8 mouse cellular contexts compared by ENCODE assay signal in the genomic region with DNA sequence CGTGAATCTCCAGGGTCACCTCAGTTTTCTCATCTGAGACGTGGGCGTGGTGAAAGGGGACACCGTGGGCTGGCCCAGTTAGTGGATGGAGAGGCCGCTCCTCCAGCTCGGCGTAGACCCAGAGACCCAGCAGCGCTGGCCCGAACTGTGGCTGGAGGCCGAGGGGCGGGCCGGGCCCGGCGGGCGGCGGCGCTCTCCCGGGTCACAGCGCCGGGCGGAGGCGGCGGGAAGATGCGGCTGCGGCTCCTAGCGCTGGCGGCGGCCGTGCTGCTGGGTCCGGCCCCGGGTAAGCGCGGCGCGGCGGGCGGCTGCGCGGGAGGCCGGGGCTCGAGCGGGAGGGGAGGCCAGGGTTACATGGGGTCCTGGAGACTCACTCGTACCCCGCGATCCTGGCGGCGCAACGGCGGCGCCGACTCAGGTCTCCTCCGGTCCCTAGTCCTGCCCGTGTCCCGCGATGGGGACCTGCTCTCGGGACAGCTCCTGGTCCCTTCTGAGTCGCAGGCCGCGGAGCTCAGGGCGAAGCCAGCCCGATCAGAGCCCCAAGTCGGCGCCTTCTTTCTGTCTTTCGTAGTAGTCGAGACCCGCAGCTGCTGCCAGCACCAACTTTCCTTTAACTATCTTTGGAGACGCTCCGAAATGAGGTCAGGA. TPM values are rescaled to one million over a fixed set of nuclear protein-coding genes. Genes with fewer than 3 reads are reported as not detected.
A peak's percentile ranks its signal among the peaks of the same experiment; 100 is the strongest.
DNase-seq lines count a peak whose midpoint lies in the region; ATAC-seq and TF ChIP-seq lines count a peak whose summit lies in the region.

Gene Vstm4, plus strand, starts transcription at position 76 of the 648 bp plus-strand sequence.

- DNase-seq in adrenal gland, postnatal 10 days = peak; percentile 83
- DNase-seq in embryo, embryonic 10 days (ENCODE audit: low spot score) = peak; percentile 68
- peak; percentile 84 for DNase-seq in gastrocnemius, postnatal 25 days
- peak; percentile 70 for DNase-seq in hindbrain, postnatal 0 days (ENCODE audit: low spot score)
- DNase-seq in left cerebral cortex, postnatal 36 days (ENCODE audit: low spot score in 2 of 2) = peak; percentile 23 to 42
- DNase-seq in midbrain, embryonic 11.5 days (ENCODE audit: low spot score, missing footprints) = peak; percentile 94
- no peak for DNase-seq in spleen, postnatal 4 days (ENCODE audit: low spot score in 2 of 2)

- peak within 1 kb of the TSS; percentile 60; the same call in 1 of the 2 replicates for H3K27ac ChIP-seq in hindbrain, postnatal 0 days
- H3K27ac ChIP-seq in midbrain, embryonic 11.5 days (ENCODE audit: low read depth, low read length) = no peak within 1 kb of the TSS
- H3K27ac ChIP-seq in stomach, embryonic 14.5 days (ENCODE audit: low read length) = peak within 1 kb of the TSS; percentile 61

- under 1% methylated on average over 60 of the region's 68 CpGs for WGBS in hindbrain, postnatal 0 days
- 1% methylated on average over 63 of the region's 68 CpGs for WGBS in midbrain, embryonic 11.5 days
- WGBS in stomach, embryonic 14.5 days = under 1% methylated on average over 62 of the region's 68 CpGs

- intact Hi-C loops in left cerebral cortex, postnatal 36 days (cut with DNase I) = no loop called here

- peak within 1 kb of the TSS; percentile 55 for H3K4me3 ChIP-seq in hindbrain, postnatal 0 days (ENCODE audit: low read length)
- H3K4me3 ChIP-seq in midbrain, embryonic 11.5 days (ENCODE audit: low read depth, low read length) = peak within 1 kb of the TSS; percentile 45
- H3K4me3 ChIP-seq in stomach, embryonic 14.5 days (ENCODE audit: low read depth, low read length) = peak within 1 kb of the TSS; percentile 43

- peak within 1 kb of the TSS; percentile 63 for H3K9ac ChIP-seq in hindbrain, postnatal 0 days (replicated peaks; ENCODE audit: low read length)
- peak within 1 kb of the TSS; percentile 83 for H3K9ac ChIP-seq in midbrain, embryonic 11.5 days (ENCODE audit: low read length)
- H3K9ac ChIP-seq in stomach, embryonic 14.5 days (replicated peaks; ENCODE audit: low read depth, low read length) = peak within 1 kb of the TSS; percentile 64

- H3K9me3 ChIP-seq in hindbrain, postnatal 0 days (ENCODE audit: low read length) = no peaks in the 10 kb centered on the region
- H3K9me3 ChIP-seq in midbrain, embryonic 11.5 days (ENCODE audit: control insufficient read depth, low read length) = no peaks in the 10 kb centered on the region
- no peaks in the 10 kb centered on the region for H3K9me3 ChIP-seq in stomach, embryonic 14.5 days (ENCODE audit: control insufficient read depth, low read depth, low read length)

- TF ChIP-seq CTCF in hindbrain, postnatal 0 days (IDR thresholded peaks at IDR 0.05; ENCODE audit: low read depth) = no peak

- peak within 1 kb of the TSS; percentile 93 for H3K4me2 ChIP-seq in hindbrain, postnatal 0 days (ENCODE audit: low read depth, low read length)
- peak within 1 kb of the TSS; percentile 72 for H3K4me2 ChIP-seq in midbrain, embryonic 11.5 days
- H3K4me2 ChIP-seq in stomach, embryonic 14.5 days (replicated peaks; ENCODE audit: low read depth, low read length) = peak within 1 kb of the TSS; percentile 59

- ATAC-seq in hindbrain, postnatal 0 days = peak; percentile 89
- peak; percentile 85 for ATAC-seq in midbrain, embryonic 11.5 days (ENCODE audit: low FRiP score)
- ATAC-seq in stomach, embryonic 14.5 days (ENCODE audit: insufficient number of reproducible peaks, insufficient read depth, low FRiP score, low read depth) = peak; percentile 86

- H3K27me3 ChIP-seq in hindbrain, postnatal 0 days (ENCODE audit: insufficient read depth, low read length) = 0 out of 2 replicates have a peak, but pooled peaks cover 3% of the 10 kb centered on the region
- H3K27me3 ChIP-seq in midbrain, embryonic 11.5 days (ENCODE audit: control insufficient read depth, insufficient read depth, low read length) = peaks cover 5% of the 10 kb centered on the region
- H3K27me3 ChIP-seq in stomach, embryonic 14.5 days (ENCODE audit: control insufficient read depth, insufficient read depth, low read length) = no peaks in the 10 kb centered on the region

- no peaks in the 10 kb centered on the region for H3K36me3 ChIP-seq in hindbrain, postnatal 0 days (ENCODE audit: insufficient read depth, low read length)
- no peaks in the 10 kb centered on the region for H3K36me3 ChIP-seq in midbrain, embryonic 11.5 days (ENCODE audit: control insufficient read depth, insufficient read depth, low read length)
- H3K36me3 ChIP-seq in stomach, embryonic 14.5 days (ENCODE audit: control insufficient read depth, insufficient read depth, low read length) = no peaks in the 10 kb centered on the region

- peaks cover 14% of the 10 kb centered on the region; the same call in 1 of the 2 replicates for H3K4me1 ChIP-seq in hindbrain, postnatal 0 days (ENCODE audit: insufficient read depth, low read length)
- H3K4me1 ChIP-seq in midbrain, embryonic 11.5 days (ENCODE audit: control insufficient read depth, insufficient read depth, low read length) = peaks cover 2% of the 10 kb centered on the region; the same call in 1 of the 2 replicates
- peaks cover 28% of the 10 kb centered on the region for H3K4me1 ChIP-seq in stomach, embryonic 14.5 days (ENCODE audit: control insufficient read depth, insufficient read depth, low read length)

RNA-seq across cellular contexts. Expression of gene Vstm4, which starts in this region (rescaled TPM):
- 10 to 100 TPM; 23.5 to 24.7 TPM for total RNA-seq in adrenal gland, postnatal 10 days (2021)
- total RNA-seq in gastrocnemius, postnatal 25 days (2021) = 1 to 10 TPM; 2.5 to 3.0 TPM
- total RNA-seq in hindbrain, postnatal 0 days (2014; rRNA removed) = 9.6 and 9.8 TPM in 2 replicates
- polyA plus RNA-seq in hindbrain, postnatal 0 days (2015; fragmentation: Nextera tagmentation; extraction: Ambion mirVana) = 14.8 and 14.9 TPM in 2 replicates
- 1 to 10 TPM; 3.1 to 4.5 TPM for total RNA-seq in left cerebral cortex, postnatal 36 days (2021)
- 4.5 and 4.6 TPM in 2 replicates for polyA plus RNA-seq in midbrain, embryonic 11.5 days (2014; fragmentation: Nextera tagmentation; extraction: Ambion mirVana)
- polyA plus RNA-seq in stomach, embryonic 14.5 days (2014; fragmentation: Nextera tagmentation; extraction: Ambion mirVana) = 43.6 and 44.6 TPM in 2 replicates

Comparison
In these comparisons a context has a peak if more than half of its experiments do, and no peak if none do; other contexts are left out.
1. DNase-seq: peak in adrenal gland, postnatal 10 days (single experiment), embryo, embryonic 10 days (single experiment), gastrocnemius, postnatal 25 days (single experiment), hindbrain, postnatal 0 days (single experiment), left cerebral cortex, postnatal 36 days (2 of 2) and midbrain, embryonic 11.5 days (single experiment); none in spleen, postnatal 4 days (0 of 2).
2. Peak in every context shown above with its lines, with median percentiles within 50 percentile points of each other: ATAC-seq, H3K4me2 ChIP-seq, H3K4me3 ChIP-seq and H3K9ac ChIP-seq.